Mouse (Mus musculus) B cell, adult 2 months (primary cell): ENCODE data around the gene Il9.

Experiments
- DNase-seq, 2 experiments: peaks; one replicate each; pipeline ENCODE4 v3.0.0; 2022

The Il9 gene

GRCm38 (mm10) chr13:56482146-56482545 lies at the start of gene Il9:
TSS of gene Il9 (minus strand) at chr13:56482246.
- DNase-seq: no peak

DNA sequence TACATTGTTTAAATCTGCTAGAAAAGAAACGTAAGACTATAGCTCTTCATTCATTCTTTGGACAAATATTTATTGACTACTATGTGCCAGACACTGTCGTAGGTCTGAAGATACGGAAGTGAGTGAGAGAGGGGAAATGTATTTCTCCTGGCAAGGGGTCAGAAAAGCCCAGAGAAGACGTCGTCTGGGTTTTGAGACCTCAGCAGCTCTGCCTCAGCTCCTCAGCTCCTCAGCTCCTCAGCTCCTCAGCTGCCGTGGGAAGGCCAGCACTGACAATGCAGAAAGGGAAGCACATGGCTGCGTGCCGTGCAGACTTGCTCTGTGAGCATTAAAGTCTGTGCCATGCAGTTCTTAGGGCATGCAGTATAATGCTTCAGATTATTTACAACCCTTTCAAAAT lies 47.6 kb upstream of the Il9 start:
- DNase-seq: no peak

GRCm38 (mm10) chr13:56529031-56529430 lies 47.0 kb upstream of the Il9 start:
- DNase-seq: no peak

DNA sequence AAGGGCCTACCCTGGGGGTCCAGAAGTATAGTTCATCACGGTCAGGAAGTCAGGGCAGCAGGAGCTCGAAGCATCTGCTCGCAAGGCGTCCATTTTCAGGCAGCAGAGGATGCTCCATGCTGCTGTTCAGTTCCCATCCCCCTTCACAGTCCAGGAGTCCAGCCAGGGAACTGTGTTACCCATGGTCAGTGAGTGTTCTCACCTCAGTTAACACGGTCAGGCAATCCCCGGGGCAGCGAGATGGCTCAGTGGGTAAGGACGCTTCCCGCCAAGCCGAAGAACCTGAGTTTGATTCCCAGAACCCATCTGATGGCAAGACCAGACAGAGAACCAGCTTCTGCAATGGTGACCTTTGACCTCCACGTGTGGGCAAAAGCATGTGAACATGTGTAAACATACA lies 46.2 kb upstream of the Il9 start:
- DNase-seq: no peak

DNA sequence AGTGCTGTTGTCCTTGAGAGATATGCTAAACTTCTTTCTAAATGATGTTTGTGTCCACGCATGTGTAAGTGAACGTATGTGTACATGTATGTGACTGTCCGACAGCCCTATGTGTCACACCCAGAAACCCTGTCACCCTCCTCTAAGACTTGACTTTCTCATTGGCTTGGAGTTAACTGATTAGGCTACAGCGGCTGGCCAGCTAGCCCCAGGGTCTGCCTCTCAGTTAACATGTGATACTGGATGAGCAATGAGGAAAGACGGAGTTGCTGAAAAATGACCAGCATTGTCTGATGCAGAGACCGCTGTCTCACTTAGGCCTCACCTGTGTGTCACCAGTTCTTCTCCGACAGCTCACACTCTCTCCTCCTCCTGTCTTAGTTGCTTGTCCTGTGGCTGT lies 45.8 kb upstream of the Il9 start:
- no peak for DNase-seq

DNA sequence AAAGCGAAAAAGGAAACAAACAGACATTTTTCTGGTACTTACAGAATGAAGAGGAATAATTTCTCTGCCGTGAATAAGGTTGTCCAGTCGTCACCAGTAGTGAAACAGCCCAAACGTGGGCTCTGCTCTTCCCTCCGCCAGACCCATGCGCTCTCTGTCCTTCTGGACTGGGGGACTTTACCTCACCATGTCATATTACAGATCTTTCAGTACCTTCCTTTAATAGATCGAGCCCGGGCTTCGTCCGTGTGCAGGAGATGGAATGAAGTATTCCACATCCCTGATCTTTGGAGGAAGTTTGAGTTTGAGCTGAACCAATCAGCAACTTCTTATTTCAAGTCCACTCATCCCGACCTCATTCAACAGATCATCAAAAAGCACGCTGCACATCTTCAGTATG lies 44.8 kb upstream of the Il9 start:
- DNase-seq: no peak

- no peak for DNase-seq
These were observed 40.7 kb upstream of the Il9 start for GRCm38 (mm10) chr13:56522821-56523167.

DNA sequence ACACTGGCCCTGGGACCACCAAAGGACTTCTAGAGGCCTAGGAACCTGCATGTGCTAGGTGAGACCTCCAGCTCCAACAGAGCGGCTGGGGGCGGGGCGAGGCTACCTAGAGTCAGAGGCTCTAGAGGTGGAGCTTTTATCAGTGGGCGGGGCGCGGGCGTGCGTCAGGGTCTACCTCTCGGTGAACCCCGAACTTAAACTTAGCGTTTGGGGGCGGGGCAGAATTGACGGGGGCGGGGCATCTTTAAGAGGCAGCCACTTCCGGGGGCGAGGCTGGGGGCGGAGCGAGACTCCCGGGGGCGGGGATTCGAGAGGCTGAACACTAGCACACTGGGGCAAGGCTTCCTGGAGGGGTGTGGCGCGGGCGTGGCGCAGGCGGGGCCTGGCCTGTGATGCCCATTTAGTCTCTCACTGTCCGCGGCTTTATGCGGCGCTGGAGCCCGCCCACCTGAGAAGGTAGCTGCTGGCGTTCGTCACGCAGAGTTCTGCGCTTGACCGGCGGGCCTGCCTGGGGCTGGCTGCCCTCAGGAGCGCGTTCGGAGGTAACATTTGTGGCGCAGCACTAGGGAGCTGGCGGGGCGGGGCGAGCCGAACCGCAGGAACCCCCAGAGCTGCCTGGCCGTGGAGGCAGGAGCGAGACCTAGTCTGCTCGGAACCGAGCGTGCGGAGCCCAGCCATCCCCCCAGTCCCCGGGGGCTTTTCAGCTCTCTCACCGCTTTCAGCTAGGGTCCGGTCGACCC lies 40.2 kb upstream of the Il9 start, which contains the start of gene Fbxl21:
Gene Fbxl21 (plus strand): TSS at position 392 of the 740 bp plus-strand sequence.
- peak; percentile 99 to 100 for DNase-seq

DNA sequence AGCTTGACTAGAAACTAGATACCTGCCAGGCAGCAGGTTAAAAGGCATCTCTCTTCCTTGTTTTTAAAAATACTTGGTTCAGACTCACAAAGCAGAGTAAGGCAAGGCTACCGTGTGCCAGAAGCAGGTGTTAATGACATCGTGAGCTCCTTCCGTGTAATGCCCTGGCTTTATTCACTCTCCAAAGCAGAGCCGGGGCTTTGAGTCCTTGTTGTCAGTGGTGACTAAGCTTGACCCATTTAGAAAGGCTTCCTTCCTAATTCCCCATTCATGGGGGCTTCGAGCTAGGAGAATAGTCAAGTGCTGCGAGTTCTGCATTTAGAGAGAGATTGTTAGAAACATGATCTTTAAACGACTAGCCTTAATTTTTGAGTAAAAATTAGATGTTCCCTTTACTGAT lies 34.8 kb upstream of the Il9 start:
- DNase-seq: no peak

DNA sequence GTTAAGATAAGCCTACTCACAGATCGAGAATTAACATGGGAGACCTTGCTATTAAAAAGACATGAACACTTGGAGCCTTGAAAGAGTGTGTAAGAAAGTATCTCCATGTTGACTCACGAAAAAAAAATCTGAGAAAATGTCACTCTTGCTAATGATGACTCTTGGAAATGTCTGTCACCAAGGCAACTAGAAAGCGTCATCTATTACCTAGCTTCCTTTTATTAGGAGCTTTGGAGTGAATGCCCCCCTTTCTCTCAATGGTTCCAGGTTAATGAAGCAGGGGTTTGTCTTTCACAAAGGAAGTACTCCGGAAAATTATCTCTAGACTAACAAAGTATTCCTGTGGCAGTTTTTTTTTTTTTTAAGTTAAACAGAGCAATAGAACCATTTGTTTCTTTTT lies 34.3 kb upstream of the Il9 start:
- no peak for DNase-seq

DNA sequence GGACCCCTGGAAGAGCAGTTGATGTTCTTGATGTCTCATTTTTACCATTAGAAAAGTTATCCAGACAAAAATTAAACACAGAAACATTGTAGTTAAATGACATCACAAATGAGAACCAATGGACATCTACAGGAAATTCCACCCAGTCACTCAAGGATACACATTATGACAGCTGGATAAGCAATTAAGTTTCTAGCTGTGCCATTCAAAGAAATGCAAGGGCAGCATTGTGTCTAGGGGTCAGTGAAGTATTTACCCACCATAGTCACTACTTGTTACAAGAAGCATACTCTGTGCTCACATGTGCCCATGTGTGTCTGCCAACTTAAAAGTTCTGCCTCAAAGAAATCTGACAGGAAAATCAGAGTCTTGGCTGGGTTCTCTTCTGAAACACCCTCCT lies 31.5 kb upstream of the Il9 start:
- no peak for DNase-seq

DNA sequence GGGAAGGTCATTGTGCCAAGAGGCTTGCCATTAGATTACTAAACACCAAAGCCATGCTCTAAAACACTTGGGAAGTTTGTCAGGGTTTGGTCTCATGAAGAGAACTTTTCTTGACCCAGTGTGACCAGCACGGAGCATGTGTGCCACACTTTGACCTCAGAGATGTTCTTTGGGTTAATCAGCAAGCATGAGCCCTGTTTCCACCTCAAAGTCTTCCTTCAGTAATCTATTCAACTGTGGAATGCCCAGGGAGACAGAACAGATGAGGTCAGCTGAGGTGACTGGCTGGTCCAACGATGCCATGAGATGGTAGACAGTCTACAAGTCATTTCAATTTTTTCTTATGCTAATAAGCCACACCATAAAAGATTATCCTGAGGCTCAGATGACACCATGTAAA lies 27.8 kb upstream of the Il9 start:
- DNase-seq: no peak

DNA sequence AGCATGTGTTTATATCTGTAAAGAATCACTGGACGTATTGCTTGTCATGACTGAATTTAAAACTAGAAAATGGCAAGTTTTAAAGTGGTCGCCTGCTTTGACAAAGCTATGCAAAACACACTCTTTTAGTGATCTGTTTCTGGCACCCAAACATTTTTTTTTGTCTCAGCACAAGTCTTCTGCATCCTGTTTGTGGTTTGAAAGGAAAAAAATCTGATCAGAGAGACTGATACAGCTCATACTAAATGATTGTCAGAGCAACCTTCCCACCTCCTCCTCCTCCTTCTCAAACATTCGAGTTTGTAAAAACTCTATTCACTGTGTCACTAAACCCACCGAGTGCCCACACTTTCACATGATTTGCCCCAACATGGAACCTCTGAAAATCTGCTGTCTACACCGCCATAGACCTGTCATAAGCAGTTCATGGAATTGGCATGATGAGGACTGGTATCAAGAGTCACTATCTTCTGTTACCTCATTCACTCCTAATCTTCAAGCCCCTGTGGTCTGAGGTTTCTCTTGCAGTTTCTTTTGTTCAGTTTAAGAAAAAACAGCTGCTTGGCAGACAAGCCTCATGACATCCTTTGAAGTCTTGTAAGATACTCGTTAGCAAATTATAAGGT lies 24.9 kb upstream of the Il9 start:
- DNase-seq: no peak

GRCm38 (mm10) chr13:56501866-56502420 lies 19.9 kb upstream of the Il9 start:
- no peak for DNase-seq

GRCm38 (mm10) chr13:56500636-56501035 lies 18.6 kb upstream of the Il9 start:
- no peak for DNase-seq

- no peak for DNase-seq
These were observed 18.1 kb upstream of the Il9 start for GRCm38 (mm10) chr13:56500132-56500531.

GRCm38 (mm10) chr13:56494440-56494839 lies 12.4 kb upstream of the Il9 start:
- DNase-seq: no peak

GRCm38 (mm10) chr13:56488012-56488411 lies 6.0 kb upstream of the Il9 start:
- DNase-seq: no peak

GRCm38 (mm10) chr13:56478027-56478426 lies 4.0 kb downstream of the Il9 start:
- no peak for DNase-seq

DNA sequence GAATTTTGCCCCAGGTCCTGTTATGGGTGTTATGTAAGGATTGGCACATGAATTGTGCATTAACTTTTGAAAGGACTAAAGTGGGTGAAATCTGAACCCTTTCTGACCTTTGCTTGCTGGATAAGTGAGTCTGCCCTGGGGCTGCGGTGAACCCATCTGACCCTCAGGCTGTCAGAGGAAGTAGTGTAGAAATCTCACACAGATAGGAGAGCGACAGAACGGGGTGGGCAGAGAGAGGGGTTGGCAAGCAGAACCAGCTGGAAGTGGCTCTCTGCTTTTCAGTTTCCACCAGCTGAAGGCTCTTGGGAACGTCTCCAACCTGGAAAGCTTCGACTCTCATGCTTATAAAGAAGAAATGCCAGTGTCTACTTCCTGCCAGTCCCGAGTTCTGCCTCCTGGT lies 4.8 kb downstream of the Il9 start:
- DNase-seq: no peak

DNA sequence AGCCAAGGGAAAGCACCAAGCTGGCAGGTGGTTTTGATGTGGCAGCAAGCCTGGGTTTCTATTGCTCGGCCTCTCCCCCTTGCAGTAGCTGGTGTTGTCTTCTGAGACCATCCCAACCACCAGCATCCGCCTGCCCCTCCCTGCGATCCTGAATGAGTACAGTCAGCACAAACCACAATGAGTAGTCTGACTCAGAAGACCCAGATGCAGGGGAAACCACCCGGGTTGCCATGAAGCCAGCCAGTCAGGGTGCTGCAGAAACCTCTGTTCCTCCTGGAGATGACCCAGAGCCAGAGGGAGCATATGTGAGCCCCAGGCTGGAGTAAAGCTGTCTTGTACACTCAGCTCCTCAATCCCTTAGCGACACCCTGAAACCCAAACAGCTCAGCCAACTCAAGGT lies 5.3 kb downstream of the Il9 start:
- no peak for DNase-seq

DNA sequence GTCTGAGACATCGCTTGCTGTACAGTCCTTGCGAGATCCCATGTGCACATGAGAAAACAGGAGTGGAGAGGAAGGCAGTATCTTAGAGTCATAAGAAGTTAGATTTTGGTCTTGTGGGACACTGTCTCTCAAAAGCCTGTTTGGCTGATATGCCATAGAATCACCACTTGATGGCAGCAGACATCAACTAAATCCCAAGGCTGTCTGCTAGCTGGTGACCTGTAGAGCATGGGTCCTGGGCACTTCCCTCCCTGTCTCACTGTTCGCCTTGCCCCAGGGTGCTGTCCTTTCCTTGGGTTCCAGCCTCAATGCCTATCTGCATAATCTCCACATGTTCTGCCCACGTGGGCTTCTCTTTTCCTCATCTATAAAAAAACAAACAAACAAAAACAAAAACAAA lies 6.7 kb downstream of the Il9 start:
- peak; percentile 45 to 53 for DNase-seq

GRCm38 (mm10) chr13:56472661-56473060 lies 9.4 kb downstream of the Il9 start:
- no peak for DNase-seq

DNA sequence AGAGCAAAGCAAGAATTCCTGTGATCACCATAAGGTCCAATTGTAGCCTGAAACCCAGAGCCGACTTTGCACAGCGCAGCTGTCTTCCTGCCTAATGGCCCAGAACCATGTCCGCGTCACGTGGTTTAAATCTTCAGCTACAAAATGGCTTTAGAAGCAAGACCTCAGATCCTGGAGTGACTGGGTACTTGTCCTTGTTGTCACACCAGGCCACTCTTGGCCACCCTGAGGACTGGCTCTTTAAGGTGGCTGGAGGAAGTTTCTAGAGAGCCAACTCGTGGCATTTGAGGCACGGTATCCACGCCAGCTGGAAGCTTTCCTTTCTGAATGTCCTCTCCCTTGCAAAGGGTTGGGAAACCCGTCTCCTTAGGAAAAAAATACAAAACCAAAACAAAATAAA lies 10.1 kb downstream of the Il9 start:
- DNase-seq: no peak

DNA sequence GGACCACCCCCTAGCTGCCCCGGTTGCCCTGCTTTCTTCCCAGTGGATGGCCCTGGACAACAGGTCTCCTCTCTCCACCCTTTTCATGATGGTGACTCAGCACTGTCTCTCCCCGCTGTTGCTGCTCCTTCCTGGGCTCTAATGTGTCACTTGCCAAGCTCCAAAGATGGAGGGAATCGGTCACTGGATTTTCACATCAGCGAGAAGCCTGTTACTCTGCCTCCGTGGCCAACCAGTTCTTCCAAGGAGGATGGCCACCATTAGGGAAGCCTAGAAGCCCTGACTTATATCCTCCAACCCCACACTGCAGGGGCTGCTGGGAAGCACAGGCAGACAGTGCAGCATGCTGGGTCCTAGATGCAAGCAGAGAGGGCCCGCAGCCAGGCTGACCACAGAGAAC lies 10.8 kb downstream of the Il9 start:
- DNase-seq: no peak
